Mouse (Mus musculus): ENCODE measurements around the gene Cyfip2. TPM values are rescaled to one million over a fixed set of nuclear protein-coding genes. Genes with fewer than 3 reads are reported as not detected.

The Cyfip2 gene
- polyA plus RNA-seq, 1 experiment, result 75.9 TPM

GRCm38 (mm10) chr11:46275302-46275701 lies 37.4 kb downstream of the Cyfip2 start:
- peak; percentile 88 for DNase-seq (ENCODE audit: low read depth)
- TF ChIP-seq POLR2A (IDR thresholded peaks at IDR 0.05; ENCODE audit: borderline replicate concordance, extremely low read depth, insufficient read depth, insufficient read length, poor library complexity, severe bottlenecking) (no peak), CTCF (IDR thresholded peaks at IDR 0.05; ENCODE audit: borderline replicate concordance, extremely low read depth, insufficient read depth, insufficient read length) (peak; percentile 91)

DNA sequence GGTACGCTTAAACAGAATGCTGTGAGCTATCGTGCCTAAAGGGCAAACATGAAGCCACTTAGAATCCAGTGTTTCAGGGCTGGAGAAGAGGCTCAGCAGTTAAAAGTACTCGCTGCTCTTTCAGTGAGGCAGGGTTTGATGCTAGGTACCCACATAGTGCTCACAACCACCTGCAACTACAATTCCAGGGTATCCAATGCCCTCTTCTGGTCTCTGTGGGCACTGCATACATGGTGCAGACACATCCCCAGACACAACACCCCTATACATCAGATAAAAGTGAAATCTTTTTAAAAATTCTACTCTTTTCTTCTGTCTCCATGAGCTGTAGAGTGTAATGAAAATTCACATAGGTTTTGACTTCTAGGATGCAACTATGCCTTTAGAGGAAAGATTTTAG lies 38.7 kb downstream of the Cyfip2 start:
- DNase-seq (ENCODE audit: low read depth), result no peak
- no peak for TF ChIP-seq POLR2A (IDR thresholded peaks at IDR 0.05; ENCODE audit: borderline replicate concordance, extremely low read depth, insufficient read depth, insufficient read length, poor library complexity, severe bottlenecking)
- TF ChIP-seq CTCF (IDR thresholded peaks at IDR 0.05; ENCODE audit: borderline replicate concordance, extremely low read depth, insufficient read depth, insufficient read length), result peak; percentile 19; the same call in 1 of the 2 replicates

DNA sequence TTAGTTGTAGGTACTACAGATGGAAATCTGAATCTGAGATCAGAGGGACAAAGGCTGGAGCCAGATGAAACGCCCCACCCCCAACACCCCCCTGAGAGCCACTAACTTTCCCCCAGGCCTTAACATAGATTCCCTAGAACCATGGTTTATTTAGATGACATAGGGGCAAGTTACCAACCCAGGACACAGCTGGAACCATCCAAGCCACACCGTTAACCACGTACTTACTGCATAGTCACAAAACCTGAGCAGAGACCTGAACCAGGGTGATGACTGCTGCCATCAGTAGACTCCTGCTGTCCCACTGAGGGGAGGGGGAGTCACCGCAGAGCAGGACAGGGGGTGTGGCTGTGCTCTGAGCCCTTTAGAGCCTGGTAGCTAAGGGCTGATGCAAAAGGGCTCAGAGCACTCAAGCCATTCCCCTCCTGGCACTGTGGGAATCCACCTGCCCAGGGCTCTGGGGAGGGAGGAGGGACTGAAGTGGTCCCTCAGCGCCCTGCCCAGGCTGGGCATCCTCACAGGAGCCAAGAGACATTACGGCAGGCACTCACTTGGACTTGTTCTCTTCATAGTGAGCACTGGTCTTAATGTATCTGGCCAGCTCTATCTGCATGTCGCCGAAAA lies 40.5 kb downstream of the Cyfip2 start:
- DNase-seq (ENCODE audit: low read depth), result no peak
- TF ChIP-seq CTCF (IDR thresholded peaks at IDR 0.05; ENCODE audit: borderline replicate concordance, extremely low read depth, insufficient read depth, insufficient read length) (no peak), POLR2A (IDR thresholded peaks at IDR 0.05; ENCODE audit: borderline replicate concordance, extremely low read depth, insufficient read depth, insufficient read length, poor library complexity, severe bottlenecking) (no peak)

- DNase-seq (ENCODE audit: low read depth), result no peak
These were observed 42.8 kb downstream of the Cyfip2 start for GRCm38 (mm10) chr11:46269893-46270292.

DNA sequence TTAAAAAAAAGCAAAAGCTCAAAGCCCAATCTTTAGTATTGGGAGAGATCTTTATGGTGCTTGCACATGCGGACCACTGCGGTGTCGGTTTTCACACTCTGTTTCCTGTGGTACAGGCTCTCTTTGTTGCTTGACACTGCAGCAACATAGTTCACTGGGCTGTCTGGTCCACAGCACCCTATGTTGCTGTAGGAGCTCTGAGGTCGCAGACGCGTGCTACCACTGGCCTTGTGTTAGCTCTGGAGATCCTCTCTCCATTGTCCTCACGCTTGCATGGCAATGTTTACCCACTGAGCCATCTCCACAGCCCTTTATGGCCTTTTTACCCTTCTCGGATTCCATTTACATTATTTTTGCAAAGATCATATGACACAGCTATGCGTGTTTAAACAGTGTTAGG lies 43.3 kb downstream of the Cyfip2 start:
- no peak for DNase-seq (ENCODE audit: low read depth)
- TF ChIP-seq POLR2A (IDR thresholded peaks at IDR 0.05; ENCODE audit: borderline replicate concordance, extremely low read depth, insufficient read depth, insufficient read length, poor library complexity, severe bottlenecking) (no peak), CTCF (IDR thresholded peaks at IDR 0.05; ENCODE audit: borderline replicate concordance, extremely low read depth, insufficient read depth, insufficient read length) (no peak)

More at GRCm38 (mm10) chr11:46269893-46270292, 42.8 kb downstream of the Cyfip2 start:
- TF ChIP-seq CTCF (IDR thresholded peaks at IDR 0.05; ENCODE audit: borderline replicate concordance, extremely low read depth, insufficient read depth, insufficient read length), result no peak

GRCm38 (mm10) chr11:46268991-46269390 lies 43.7 kb downstream of the Cyfip2 start:
- TF ChIP-seq POLR2A (IDR thresholded peaks at IDR 0.05; ENCODE audit: borderline replicate concordance, extremely low read depth, insufficient read depth, insufficient read length, poor library complexity, severe bottlenecking) (no peak), CTCF (IDR thresholded peaks at IDR 0.05; ENCODE audit: borderline replicate concordance, extremely low read depth, insufficient read depth, insufficient read length) (peak; percentile 87)
- DNase-seq (ENCODE audit: low read depth), result peak; percentile 59

- TF ChIP-seq CTCF (IDR thresholded peaks at IDR 0.05; ENCODE audit: borderline replicate concordance, extremely low read depth, insufficient read depth, insufficient read length), result no peak
- no peak for TF ChIP-seq POLR2A (IDR thresholded peaks at IDR 0.05; ENCODE audit: borderline replicate concordance, extremely low read depth, insufficient read depth, insufficient read length, poor library complexity, severe bottlenecking)
- no peak for DNase-seq (ENCODE audit: low read depth)
These were observed 47.5 kb downstream of the Cyfip2 start for GRCm38 (mm10) chr11:46265031-46265786.

DNA sequence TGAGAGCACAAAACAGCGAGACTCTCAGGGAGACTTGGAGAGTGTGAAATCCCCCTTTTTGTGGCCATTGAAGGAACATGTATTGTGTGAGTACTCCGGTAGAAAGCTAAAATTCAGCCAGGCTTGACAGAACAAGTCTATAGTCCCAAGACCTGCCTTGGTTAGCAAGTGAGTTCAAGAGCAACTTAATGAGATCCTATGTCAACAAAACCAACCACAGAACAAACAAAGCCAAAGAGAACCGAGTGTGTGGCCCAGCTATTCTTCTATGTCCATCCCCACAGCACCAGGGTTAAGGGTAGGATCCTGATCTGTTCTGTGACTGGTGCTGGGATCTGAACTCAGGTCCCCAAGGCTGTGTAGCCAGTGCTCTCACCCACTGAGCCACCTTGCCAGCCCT lies 48.1 kb downstream of the Cyfip2 start:
- no peak for DNase-seq (ENCODE audit: low read depth)
- TF ChIP-seq CTCF (IDR thresholded peaks at IDR 0.05; ENCODE audit: borderline replicate concordance, extremely low read depth, insufficient read depth, insufficient read length) (no peak), POLR2A (IDR thresholded peaks at IDR 0.05; ENCODE audit: borderline replicate concordance, extremely low read depth, insufficient read depth, insufficient read length, poor library complexity, severe bottlenecking) (no peak)

DNA sequence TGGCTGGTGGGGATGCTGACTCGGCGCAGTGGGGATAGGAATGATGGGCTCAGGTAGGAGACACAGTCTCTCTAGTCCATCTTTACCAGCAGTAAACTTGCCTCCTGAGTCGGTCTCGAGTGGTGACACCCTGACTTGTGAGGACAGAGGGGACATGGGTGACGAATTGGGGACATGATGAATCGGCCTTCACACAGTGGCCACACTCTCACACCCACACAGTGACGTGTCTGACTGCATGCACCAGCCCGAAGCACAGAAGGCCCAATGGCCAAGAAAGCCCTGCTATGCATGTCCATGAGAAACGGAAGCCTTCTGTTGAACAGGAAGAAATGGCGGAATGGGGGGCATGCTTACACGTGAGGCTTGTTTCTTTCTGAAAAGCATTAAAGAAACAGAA lies 49.4 kb downstream of the Cyfip2 start:
- TF ChIP-seq POLR2A (IDR thresholded peaks at IDR 0.05; ENCODE audit: borderline replicate concordance, extremely low read depth, insufficient read depth, insufficient read length, poor library complexity, severe bottlenecking) (no peak), CTCF (IDR thresholded peaks at IDR 0.05; ENCODE audit: borderline replicate concordance, extremely low read depth, insufficient read depth, insufficient read length) (no peak)
- no peak for DNase-seq (ENCODE audit: low read depth)

DNA sequence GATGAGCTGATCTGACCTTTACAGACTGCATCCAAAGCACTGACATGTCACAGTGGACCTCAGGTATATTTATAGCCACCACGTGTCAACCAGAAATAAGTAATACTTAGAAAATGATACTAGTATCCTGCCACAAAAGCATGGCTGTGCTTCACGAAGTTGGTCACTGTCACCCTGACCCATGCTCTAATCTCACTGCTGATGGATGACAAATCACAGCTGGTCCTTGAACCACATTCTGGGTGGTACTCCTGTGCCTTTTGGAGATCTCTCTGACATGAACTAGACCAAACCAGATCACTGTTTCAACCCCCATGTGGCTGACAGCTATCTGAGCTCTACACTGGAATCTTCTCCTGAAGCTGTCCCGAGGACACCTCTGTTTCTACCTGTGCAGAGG lies 49.8 kb downstream of the Cyfip2 start:
- TF ChIP-seq CTCF (IDR thresholded peaks at IDR 0.05; ENCODE audit: borderline replicate concordance, extremely low read depth, insufficient read depth, insufficient read length), result no peak
- no peak for TF ChIP-seq POLR2A (IDR thresholded peaks at IDR 0.05; ENCODE audit: borderline replicate concordance, extremely low read depth, insufficient read depth, insufficient read length, poor library complexity, severe bottlenecking)
- no peak for DNase-seq (ENCODE audit: low read depth)

DNA sequence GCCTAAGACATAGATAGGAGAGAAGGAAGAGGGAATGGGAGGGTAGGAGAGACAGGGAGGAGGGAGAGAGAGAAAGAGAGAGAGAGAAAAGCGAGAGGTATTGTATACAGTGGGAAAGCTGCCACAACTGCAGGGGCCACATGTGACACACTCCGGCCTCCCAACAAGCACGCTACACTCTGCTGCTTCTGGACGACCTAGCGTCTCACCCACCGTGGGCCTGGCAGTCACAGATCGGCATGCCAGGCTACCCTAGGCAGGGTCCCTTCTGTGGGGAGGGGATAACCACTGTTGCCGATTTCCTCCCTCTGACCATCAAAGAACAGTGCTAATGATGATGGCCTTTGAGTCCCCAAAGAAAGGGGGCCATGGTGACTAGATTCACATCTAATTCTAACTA lies 53.9 kb downstream of the Cyfip2 start:
- DNase-seq (ENCODE audit: low read depth), result no peak
- TF ChIP-seq CTCF (IDR thresholded peaks at IDR 0.05; ENCODE audit: borderline replicate concordance, extremely low read depth, insufficient read depth, insufficient read length) (no peak), POLR2A (IDR thresholded peaks at IDR 0.05; ENCODE audit: borderline replicate concordance, extremely low read depth, insufficient read depth, insufficient read length, poor library complexity, severe bottlenecking) (no peak)

GRCm38 (mm10) chr11:46258207-46258606 lies 54.5 kb downstream of the Cyfip2 start:
- DNase-seq (ENCODE audit: low read depth), result peak; percentile 35

More at GRCm38 (mm10) chr11:46258207-46258606, 54.5 kb downstream of the Cyfip2 start:
- TF ChIP-seq CTCF (IDR thresholded peaks at IDR 0.05; ENCODE audit: borderline replicate concordance, extremely low read depth, insufficient read depth, insufficient read length), result peak; percentile 56; the same call in 1 of the 2 replicates
- no peak for TF ChIP-seq POLR2A (IDR thresholded peaks at IDR 0.05; ENCODE audit: borderline replicate concordance, extremely low read depth, insufficient read depth, insufficient read length, poor library complexity, severe bottlenecking)

Data from brain, embryonic 14.5 days (tissue).